Mouse (Mus musculus) ES-E14 (cell line): Measurements from ENCODE around the gene Gm5460.

Experiments used
- CHD2 ChIP-seq: IDR thresholded peaks from 2 replicates; pipeline ENCODE4 v1.6.1; 2014; ENCODE audit warnings: mild to moderate bottlenecking, low read depth, low read length, inconsistent platforms
- HCFC1 ChIP-seq: IDR thresholded peaks from 2 replicates; pipeline ENCODE4 v1.6.1; 2012; ENCODE audit warnings: low read length, inconsistent platforms, borderline replicate concordance; ENCODE audit not compliant: insufficient read depth
- MAFK ChIP-seq: IDR thresholded peaks from 2 replicates; pipeline ENCODE4 v1.6.1; 2014; ENCODE audit warnings: mild to moderate bottlenecking, low read depth, low read length, inconsistent platforms; ENCODE audit not compliant: insufficient read depth
- ZC3H11A ChIP-seq: IDR thresholded peaks from 2 replicates; pipeline ENCODE4 v1.6.1; 2012; ENCODE audit warnings: low read depth, mild to moderate bottlenecking, inconsistent platforms, low read length, borderline replicate concordance
- ZNF384 ChIP-seq: IDR thresholded peaks from 2 replicates; pipeline ENCODE4 v1.6.1; 2012; ENCODE audit warnings: low read depth, low read length, inconsistent platforms

DNA sequence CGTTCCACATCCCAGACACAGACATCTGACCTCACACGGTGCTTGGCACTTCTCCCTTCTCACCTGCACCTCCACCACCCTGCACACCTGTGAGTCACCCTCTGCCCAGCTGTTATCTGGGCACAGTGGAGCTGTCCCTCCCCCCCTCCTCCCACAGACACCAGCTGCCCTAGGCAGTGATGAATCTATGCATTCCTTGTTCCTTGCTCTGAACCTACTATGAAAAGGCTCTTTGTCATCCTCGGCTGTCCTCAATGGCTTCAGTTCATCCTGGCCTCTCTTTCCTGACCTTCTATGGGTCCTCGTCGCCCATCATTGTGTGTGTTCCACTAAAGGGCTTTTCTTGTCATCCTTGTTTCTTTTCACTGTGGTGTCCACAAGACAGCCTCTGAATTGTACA lies 41.8 kb upstream of the Gm5460 start:
- TF ChIP-seq ZNF384 (no peak), ZC3H11A (no peak), MAFK (no peak), CHD2 (no peak), HCFC1 (no peak)
